Mouse (Mus musculus): Measurements from ENCODE around the gene Klhl25. TPM values are rescaled to one million over a fixed set of nuclear protein-coding genes. Genes with fewer than 3 reads are reported as not detected.
"Not testable (repeated sequence)": the region's sequence is repeated elsewhere in the genome, so short reads cannot be mapped to it uniquely, and the experiment has no call there.

The Klhl25 gene
- total RNA-seq, 2 experiments from 2014 or later: 9.6 to 12.2 TPM

DNA sequence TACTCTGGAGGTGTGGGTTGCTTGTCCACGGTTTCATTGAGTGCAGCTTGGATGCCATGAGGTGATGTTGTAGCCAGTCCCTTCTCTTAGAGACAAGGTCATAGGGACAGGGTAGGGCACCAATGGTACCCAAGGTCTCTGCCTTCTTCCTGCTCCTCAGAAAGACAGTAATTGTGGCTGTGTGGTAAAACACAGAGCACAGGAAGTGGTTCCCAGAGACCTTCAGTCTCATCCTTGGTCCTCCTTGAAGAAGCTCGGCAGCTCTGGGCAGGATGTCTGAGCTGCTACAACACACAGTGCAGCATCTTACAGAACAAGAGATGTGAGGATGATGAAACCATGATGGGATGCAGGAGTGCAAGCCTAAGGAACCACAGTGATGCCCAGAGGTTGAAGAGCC is 31.3 kb downstream of the Klhl25 start:
- not testable (repeated sequence) for DNase-seq

GRCm38 (mm10) chr7:75880236-75880635 is 32.1 kb downstream of the Klhl25 start:
- no peak for DNase-seq

GRCm38 (mm10) chr7:75880650-75881049 is 32.5 kb downstream of the Klhl25 start:
- peak; percentile 91 for DNase-seq

DNA sequence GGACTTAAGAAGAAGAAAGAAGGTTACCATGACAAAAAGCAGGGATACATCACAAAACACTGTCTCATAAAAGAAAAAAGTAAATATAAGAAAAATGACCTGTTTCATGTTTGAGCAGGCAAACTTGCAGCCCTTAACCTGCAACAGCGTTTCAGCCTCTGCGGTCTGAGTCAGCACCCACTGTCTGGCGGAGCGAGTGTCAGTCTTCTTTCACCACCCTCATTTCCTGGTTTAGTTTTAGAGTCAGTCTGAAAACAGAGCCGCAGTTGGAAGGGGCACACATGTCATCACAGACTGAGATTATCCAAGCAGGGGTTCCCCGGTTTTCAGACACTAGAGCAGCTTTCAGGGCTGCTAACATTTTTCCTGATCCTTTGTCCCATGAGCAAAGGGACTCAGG is 33.3 kb downstream of the Klhl25 start:
- no peak for DNase-seq

DNA sequence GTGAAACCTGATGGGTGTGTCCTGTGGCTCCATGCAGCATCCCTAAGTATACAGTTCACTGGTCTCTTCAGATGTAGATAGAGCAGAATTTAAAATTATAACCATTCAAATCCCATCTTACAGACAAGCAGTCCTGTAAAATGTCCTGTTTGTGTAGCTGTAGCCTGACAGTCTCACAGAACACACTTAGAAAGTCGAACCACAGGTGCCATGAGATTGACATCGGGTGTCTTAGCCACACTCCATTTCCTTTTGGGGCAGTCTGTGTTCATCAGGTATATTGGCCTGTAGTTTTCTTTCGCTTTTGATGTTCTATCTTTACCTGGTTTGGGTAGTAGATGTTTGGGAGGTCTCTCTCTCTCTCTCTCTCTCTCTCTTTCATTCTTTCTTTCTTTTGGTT is 33.7 kb downstream of the Klhl25 start:
- DNase-seq: no peak

GRCm38 (mm10) chr7:75891466-75891865 is 43.4 kb downstream of the Klhl25 start:
- DNase-seq: no peak

DNA sequence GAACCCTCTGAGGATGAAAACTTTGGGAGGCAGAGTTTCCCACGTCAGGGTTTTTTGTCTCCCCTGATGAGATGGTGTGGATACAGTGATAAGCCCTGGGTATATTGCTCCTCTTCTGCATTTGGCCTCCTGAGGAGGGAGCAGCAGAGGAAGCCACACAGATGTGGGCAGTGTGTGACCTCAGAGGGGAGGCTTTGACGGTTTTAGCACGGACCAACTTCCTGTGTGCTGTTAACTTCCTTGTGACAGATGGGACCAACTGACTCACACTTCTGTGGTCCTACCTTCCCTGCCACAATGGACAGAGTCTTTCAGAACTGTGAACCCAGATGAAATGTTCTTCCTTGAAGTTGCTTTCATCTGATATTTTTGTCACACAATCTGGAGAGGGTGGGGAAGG is 44.6 kb downstream of the Klhl25 start:
- DNase-seq: no peak

GRCm38 (mm10) chr7:75893709-75894108 is 45.6 kb downstream of the Klhl25 start:
- peak; percentile 15 for DNase-seq

GRCm38 (mm10) chr7:75897041-75897440 is 48.9 kb downstream of the Klhl25 start:
- DNase-seq: no peak

DNA sequence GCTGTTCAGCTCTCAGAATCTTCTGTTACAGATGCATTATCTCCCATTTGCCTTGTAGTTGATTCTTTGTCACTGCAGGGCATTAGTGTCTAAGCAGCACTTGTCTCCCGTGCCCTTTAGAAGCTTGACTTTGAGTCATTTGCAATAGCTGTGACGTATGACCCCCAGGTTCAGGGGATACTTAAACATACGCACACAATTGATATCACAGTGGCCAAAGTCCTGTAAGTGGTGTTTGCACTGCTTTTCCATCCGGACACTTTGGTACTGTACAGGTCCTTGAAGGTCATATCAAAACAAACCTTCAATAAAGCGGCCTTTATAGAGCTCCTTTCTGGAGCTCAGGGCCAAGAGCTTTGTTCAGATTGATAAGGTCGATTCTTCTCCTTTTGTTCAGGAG is 51.0 kb downstream of the Klhl25 start:
- DNase-seq: no peak

DNA sequence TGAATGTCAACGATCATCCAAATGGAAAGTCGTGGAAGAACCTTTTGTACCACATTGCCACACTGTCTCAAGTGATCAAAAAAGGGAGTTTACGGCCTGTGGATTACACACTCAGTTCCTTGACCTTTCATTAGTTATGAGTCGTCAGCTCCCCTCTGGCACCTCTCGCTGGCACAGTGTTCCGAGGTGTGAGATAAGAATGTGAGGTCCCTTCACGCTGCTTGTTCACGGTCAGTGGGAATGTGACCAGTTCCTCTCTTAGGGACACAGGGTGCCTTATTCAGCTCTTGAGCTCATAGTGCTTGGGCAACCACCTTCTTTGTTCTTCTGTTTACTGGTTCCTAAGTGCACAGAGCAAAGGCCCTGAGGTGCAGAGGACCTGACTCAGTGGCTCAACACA is 51.4 kb downstream of the Klhl25 start:
- DNase-seq: no peak

DNA sequence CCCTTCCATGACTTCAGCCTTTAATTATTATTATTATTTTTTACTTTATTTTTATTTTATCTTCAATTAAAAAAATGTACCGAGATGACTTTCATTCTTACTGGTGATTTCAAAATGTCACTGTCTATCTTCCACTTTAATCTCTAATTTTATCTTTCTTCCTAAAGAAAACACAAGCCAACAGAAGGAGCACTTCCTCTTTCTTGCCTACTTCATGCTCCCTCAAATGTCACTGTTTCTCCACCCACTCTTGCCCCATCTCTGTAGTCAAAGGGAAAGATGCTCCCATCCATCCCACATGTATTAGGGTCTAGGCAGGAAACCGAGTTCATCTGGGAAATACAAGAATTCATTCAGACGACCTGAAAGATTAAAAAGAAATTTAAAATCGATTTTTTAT is 51.8 kb downstream of the Klhl25 start:
- no peak for DNase-seq

DNA sequence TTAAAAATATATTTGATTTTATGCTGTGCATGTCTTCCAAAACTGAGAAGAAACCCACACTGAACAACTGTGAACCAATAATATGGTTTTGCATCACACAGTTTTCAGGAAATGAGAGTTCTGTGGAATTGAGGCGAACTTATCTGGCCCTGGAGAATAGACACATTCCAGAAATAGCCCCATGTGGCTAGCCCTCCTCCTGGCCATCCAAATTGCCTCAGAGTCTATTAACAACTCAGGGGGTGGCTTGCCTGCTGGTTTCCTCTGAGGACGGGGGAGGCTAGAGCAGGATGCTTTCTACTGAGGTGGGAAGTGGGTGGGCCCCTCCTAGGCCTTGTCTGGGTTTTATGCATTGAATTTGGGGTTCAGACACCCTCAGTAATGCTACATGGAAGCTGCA is 57.0 kb downstream of the Klhl25 start:
- no peak for DNase-seq

DNA sequence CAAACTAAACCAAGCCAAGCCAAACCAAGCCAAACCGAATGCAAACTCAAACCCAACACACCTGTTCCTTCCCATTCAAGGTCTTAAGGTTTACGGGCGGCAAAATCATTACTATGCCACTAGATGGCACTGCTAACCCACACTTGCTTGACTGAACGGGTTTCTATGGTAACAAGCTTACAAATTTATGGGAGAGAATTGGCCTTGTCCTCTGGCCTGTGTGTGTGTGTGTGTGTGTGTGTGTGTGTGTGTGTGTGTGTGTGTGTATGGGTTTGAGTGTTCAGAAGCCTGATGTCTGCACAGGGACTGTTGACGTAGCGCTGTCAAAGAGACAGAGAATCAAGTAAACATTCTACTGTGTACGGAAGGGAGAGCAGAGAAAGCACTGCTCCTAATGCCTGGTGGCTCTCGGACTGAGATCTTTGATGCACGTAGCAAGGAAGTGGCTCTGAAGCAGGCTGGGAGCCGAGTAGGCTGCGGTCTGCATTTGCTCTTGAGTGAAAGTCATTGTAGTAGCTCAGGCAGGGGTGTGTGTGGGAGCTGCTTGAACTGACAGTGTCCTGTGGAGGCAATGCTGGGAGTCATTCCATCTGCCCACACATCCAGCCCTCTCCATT is 62.0 kb downstream of the Klhl25 start:
- DNase-seq: peak; percentile 50

DNA sequence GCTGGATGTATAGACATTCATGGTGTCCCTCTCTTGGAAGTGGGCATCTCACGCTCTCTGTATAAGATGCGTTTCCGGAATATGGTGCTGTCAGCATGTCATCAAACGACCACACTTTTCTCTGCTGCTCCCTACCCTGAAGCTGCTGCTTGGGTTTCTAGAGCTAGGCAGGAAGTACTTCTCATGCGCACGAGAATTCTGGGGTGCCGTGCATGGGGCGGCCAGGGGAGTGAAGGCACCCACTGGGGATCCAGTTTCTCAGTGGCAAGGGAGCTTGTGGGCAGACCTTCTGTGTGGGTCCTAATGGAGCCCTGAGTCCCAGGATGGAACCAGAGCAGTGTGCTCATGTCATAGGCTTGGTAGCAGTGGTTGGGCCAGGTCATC is 62.5 kb downstream of the Klhl25 start:
- no peak for DNase-seq

GRCm38 (mm10) chr7:75913952-75914351 is 65.8 kb downstream of the Klhl25 start:
- peak; percentile 87 for DNase-seq

GRCm38 (mm10) chr7:75915550-75915949 is 67.4 kb downstream of the Klhl25 start:
- not testable (repeated sequence) for DNase-seq

GRCm38 (mm10) chr7:75917662-75918061 is 69.6 kb downstream of the Klhl25 start:
- no peak for DNase-seq

GRCm38 (mm10) chr7:75919745-75920144 is 71.6 kb downstream of the Klhl25 start:
- not testable (repeated sequence) for DNase-seq
